Mouse (Mus musculus) adrenal gland, adult 2 months (tissue): ENCODE results near the gene D430041D05Rik. TPM values are rescaled to one million over a fixed set of nuclear protein-coding genes. Genes with fewer than 3 reads are reported as not detected.

ENCODE experiments used
- DNase-seq: peaks from one replicate; pipeline ENCODE4 v3.0.0; 2021
- polyA plus RNA-seq: library from polyadenylated mRNA; depleted of rRNA; stranded (reverse); fragments of >200 nt; gene quantifications from 2 replicates; pipeline ENCODE4 v1.2.3, GENCODE M21; 2012
- total RNA-seq, 2 experiments: library from RNA; stranded (reverse); gene quantifications; 2 replicates each; pipeline ENCODE4 v1.2.3; 2021

The D430041D05Rik gene
- total and polyA plus RNA-seq, 3 experiments, result 11.9 to 23.6 (median 16.0) TPM

DNA sequence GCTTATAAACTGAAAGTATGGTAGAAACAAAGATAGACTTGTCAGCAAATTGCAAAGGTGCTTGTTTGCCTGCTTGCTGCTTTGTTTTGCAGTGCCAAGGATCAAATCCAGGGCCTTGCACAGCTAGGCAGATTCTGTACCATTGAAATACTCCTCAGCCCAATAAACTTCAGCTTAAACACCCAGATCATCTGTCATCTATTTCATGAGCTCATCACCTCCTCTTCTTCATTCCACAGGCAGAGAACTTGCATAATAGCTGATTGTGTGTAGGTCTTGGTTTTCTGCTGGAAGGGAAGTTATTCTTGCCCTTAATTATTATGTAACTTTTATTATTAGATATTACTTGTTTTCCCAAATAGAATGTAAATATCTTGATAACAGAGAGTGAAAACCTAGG is 73.2 kb downstream of the D430041D05Rik start:
- DNase-seq, result no peak

GRCm38 (mm10) chr2:104335824-104336223 is 75.0 kb downstream of the D430041D05Rik start:
- no peak for DNase-seq

DNA sequence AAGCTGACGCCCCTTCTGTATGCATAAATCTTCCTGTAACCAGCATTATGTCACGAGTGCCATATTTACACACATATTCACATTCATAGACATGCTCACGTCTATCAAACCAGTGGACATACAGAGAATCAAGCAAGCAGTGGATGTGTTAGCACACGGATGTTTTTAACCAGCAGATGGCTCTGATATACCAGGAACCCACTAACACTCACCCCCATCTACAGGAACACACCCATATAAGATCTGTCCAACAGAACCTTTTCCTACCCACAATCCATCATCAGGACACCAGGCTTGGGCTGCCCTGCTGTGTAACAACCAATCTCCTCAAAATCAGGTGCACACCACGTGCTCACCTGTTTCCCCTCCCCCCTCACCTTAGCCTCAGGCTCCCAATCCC is 76.9 kb downstream of the D430041D05Rik start:
- no peak for DNase-seq

- DNase-seq, result no peak
These were observed 78.1 kb downstream of the D430041D05Rik start for GRCm38 (mm10) chr2:104332707-104333106.

DNA sequence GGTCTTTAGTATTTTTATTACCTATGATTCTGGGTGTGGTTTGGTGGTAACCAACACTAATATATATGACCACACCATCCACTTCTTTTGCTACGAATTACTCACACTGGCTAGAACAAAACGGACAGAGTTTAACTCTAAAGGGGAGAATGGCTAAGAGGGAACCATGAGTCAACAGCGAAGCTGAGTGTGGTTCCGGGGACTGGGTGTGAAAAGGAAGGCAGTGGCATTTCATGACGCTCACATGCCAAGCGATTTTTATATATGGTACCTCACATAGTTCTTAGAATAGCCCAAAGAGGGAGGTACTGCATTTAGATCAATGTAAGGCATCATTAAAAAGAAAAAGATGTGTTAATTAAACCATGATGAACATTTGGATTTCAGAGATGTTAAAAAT is 79.6 kb downstream of the D430041D05Rik start:
- DNase-seq, result no peak

DNA sequence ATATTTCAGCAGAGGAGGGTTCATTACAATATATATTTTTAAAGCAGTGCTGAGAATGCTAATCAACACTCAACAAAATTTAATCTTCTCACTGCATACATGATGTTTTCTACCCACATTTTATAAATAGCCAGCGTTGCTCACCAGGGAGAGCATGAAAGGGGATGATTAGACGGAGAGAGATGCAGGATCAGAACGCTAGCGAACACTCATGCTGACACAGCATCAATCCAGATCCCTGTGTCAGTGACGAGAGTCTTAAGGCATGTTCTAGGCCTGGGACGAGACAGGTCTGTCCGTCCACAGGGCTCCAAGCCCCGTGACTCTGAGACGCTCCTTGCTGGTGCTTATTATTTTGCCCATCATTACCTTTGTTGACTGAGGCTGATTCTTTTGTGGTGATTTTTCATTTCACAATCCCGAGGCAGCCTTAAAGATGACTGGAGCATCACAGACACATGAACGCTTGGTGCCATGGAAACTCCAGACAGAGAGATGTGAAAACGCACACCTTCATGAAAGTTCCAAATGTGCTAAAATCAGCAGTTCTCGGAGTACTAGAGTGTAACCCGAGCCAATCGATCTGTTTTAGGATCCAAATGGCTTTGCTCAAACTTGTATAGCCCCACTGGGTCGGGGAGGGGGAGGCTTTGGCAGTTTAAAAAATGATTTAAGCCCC is 83.6 kb downstream of the D430041D05Rik start:
- DNase-seq, result no peak

DNA sequence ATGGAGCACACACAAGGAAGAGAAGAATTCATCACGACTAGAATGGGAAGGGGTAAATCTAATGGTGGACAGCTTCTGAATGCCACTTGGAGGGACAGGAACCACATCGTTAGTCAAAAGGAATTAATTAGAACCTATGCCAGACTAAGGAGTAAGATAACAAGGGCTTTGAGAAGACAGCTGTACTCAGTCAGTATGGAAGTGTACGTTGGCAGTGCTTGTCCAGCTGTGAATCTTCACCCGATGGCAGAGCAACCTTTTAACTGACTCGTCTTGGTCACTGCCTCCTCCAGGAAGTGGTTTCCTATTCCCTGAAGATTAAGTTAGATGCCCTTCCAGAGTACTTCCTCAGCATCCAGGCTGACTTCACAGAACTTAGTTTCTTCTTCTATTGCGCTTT is 87.0 kb downstream of the D430041D05Rik start:
- DNase-seq, result no peak

DNA sequence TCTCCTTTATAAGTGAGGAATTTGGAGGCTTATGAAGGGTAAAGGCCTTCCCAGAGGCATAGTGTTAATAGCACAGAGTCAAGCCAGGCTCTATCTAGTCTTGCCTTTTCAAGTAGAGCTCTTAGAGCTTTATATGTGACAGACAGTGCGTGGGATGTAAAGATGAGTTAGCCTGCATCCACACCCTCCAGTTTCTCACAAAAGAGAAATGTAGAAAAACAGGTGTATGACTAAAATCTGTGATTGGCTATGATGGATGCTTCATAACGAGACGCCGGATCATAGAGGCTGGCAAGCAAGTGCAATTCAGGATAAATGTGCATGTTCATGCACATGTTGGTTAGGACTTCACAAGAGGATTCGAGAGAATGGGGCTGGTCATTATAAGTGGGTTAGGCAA is 87.5 kb downstream of the D430041D05Rik start:
- no peak for DNase-seq

- DNase-seq, result peak; percentile 79
These were observed 90.7 kb downstream of the D430041D05Rik start for GRCm38 (mm10) chr2:104320061-104320624.

GRCm38 (mm10) chr2:104319443-104319842 is 91.4 kb downstream of the D430041D05Rik start:
- no peak for DNase-seq

DNA sequence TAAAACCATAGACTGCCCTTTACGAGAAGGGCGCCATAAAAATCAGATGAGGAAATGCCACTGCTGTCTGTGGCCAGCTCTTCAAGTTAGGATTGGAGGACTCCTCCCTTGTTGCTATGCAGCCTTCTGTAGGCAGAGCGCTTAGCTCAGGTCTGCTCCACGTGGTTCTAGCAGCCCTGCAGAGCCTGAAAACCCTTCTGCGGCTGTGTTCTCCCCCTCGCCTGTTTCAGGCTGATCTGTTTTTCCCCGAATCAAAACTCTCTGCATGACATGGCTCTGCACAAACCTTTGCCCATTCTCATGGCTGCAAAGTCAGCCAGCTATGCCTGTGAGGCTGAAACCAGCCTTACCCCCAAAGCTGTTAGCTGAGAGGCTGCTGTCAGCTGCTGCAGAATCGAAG is 91.9 kb downstream of the D430041D05Rik start:
- peak; percentile 60 for DNase-seq

- DNase-seq, result no peak
These were observed 92.6 kb downstream of the D430041D05Rik start for GRCm38 (mm10) chr2:104318259-104318658.

GRCm38 (mm10) chr2:104317631-104318030 is 93.2 kb downstream of the D430041D05Rik start:
- DNase-seq, result no peak

DNA sequence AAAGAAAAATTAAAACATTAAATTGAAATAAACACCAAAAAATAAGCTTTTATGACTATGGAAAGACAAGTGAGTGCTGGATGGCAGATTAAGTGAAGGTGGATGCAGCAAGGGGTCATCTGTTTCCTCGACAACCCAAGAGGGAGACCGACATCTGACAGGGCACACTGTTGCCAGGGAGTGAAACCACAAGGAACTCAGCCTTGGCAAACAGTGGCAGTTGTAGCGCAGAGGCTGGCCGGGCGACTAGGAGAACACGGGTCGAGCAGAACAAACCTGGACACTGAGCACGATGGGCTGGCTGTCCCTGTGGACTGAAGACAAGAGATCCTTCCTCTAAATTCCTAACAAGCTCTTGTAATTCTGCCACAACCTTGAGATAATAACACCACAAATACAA is 94.3 kb downstream of the D430041D05Rik start:
- peak; percentile 36 for DNase-seq

- DNase-seq, result peak; percentile 74
These were observed 97.6 kb downstream of the D430041D05Rik start for GRCm38 (mm10) chr2:104313246-104313645.

DNA sequence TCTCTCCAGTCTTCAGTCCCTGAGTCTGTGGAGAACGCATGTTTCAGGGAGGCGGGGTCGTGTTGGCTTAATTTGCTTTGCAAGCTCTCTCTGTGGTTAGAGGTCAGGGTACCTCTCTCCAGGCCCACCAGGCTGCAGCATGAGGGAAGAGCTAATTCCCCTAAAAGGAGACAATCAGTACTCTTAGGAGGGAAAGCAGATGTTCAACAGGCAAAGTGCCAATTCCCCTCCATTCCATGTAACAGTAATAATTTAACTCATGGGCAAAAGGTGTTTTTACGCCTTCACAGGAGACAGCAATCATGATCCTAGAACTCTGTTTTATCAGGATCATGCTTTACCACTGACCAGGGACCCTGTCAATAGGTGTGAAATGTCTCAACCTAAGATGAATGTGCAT is 103.7 kb downstream of the D430041D05Rik start:
- no peak for DNase-seq

- no peak for DNase-seq
These were observed 105.1 kb downstream of the D430041D05Rik start for GRCm38 (mm10) chr2:104305722-104306121.

- no peak for DNase-seq
These were observed 110.9 kb downstream of the D430041D05Rik start for GRCm38 (mm10) chr2:104299912-104300311.

- peak; percentile 47 for DNase-seq
These were observed 111.7 kb downstream of the D430041D05Rik start for GRCm38 (mm10) chr2:104299160-104299559.

DNA sequence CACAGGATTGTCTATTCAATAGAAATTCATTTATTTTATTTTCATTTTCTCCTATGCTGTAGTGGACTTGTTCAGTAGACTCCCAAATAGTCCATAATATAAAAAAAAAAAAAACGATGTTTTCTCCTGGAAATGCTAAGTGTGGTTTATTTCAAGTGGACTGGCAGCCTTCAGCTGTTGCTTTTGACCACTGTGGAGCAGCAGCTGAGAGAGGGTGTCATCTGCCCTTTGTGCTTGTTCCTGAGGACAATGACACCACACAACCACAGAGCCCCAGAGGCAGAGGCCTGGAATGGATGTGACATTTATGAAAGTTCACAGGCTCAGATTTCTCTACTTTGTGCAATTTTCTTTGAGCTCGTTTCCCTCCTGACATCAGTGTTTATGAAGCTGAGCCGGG is 124.0 kb downstream of the D430041D05Rik start:
- DNase-seq, result no peak

DNA sequence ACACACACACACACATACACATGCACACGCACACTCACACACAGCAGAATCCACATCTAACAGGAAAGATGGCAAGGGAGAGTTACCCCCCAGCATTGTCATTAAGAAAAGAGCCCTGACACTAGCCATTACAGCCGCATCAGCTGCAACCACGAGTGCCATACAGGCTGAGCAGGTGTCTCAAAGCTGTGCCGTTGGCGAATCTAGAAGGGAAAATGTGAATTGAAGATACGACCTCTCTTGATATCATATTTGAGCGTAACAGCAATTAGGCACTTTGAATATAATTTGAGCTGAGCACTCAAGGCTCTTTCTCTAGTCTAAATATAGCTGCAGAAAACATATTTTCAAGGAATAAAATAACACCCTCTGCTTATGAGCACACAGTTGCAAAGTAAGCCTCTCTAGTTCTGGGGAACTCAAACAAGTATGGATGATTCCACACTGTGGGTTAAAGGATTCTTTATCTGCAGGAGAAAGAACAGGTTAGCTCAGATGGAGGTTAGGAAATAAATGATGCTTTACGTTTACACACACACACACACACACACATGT is 127.3 kb downstream of the D430041D05Rik start:
- no peak for DNase-seq

GRCm38 (mm10) chr2:104282835-104283234 is 128.0 kb downstream of the D430041D05Rik start:
- DNase-seq, result no peak

DNA sequence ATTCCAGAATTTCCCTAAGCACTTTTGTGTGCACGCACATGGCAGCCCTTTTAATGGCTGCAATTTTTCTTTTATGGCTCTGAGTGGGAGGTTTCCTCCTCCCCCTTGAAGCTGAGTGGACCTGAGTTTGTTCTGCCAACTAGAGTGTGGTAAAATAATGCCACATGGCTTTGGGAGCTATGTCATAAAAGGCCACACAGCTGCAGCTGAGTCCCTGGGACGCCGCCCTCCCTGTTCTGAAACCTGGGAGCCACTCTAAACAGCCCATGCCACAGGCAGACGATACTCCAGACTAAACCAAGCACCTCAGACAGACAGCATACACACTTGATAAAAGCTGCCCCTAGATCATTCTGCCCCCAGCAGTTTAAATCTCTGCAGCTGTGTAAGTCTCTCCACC is 143.8 kb downstream of the D430041D05Rik start:
- no peak for DNase-seq

DNA sequence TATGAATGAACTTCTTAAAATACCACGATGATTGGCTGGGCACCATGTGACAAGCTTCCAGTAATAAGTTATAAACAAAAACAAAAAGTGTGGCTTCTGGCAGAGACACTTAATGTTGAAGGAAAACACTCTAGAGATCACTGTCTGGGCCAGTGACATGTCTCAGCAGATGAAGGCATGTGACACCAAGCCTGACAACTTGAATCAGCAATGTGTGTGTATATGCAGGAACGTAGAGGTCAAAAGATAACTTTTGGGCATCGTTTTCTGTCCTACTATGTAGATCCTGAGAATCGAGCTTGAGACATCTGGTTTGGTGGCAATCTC is 149.1 kb downstream of the D430041D05Rik start:
- DNase-seq, result no peak
